Mouse (Mus musculus) kidney, adult 10 weeks (tissue): ENCODE measurements around the gene Kiss1r. TPM values are rescaled to one million over a fixed set of nuclear protein-coding genes. Genes with fewer than 3 reads are reported as not detected.

Source experiments
- polyA plus RNA-seq: library from polyadenylated mRNA; stranded (reverse); fragments of 350-450 nt; fragmentation: Illumina TruSeq; extraction: RNeasy Lipid Tissue Mini Kit (QIAGEN cat#74804); gene quantifications from one replicate; pipeline ENCODE4 v1.2.3, GENCODE M21; 2014; ENCODE audit warnings: low read depth, low replicate concordance

Gene Kiss1r
- polyA plus RNA-seq: 0.16 TPM

GRCm38 (mm10) chr10:79916808-79917531, at the start of gene Kiss1r:
Kiss1r (plus strand) TSS chr10:79916971.

GRCm38 (mm10) chr10:79874290-79874862, 42.4 kb upstream of the Kiss1r start, which contains the start of the genes Prtn3 and Plppr3:
Prtn3 (plus strand) TSS chr10:79874476.
Plppr3 (minus strand) TSS chr10:79874634.

GRCm38 (mm10) chr10:79886054-79886453, 30.7 kb upstream of the Kiss1r start, which contains the start of gene Elane:
Elane (plus strand) TSS chr10:79886247.

GRCm38 (mm10) chr10:79890670-79891069, 26.1 kb upstream of the Kiss1r start, which contains the start of gene Cfd:
Cfd (plus strand) TSS chr10:79890853.

GRCm38 (mm10) chr10:79908167-79909091, 8.3 kb upstream of the Kiss1r start, which contains the start of gene Med16:
Med16 (minus strand) TSS chr10:79908923.

GRCm38 (mm10) chr10:79910556-79910955, 6.2 kb upstream of the Kiss1r start, which contains the start of gene Gm26602:
Gm26602 (plus strand) TSS chr10:79910856.

GRCm38 (mm10) chr10:79920958-79921535, 4.3 kb downstream of the Kiss1r start, which contains the start of gene R3hdm4:
R3hdm4 (minus strand) TSS chr10:79921208.

GRCm38 (mm10) chr10:79926491-79927323, 9.9 kb downstream of the Kiss1r start, which contains the start of gene Arid3a:
Arid3a (plus strand) TSS chr10:79927043.

GRCm38 (mm10) chr10:79959847-79960601, 43.3 kb downstream of the Kiss1r start, which contains the start of gene Wdr18:
Wdr18 (plus strand) TSS chr10:79960152.

GRCm38 (mm10) chr10:79970415-79971182, 53.8 kb downstream of the Kiss1r start, which contains the start of gene Grin3b:
Grin3b (plus strand) TSS chr10:79970715.

Other genes starting within 250 kb of the Kiss1r start
- not detected for gene Tpgs1, start 247.6 kb upstream of the Kiss1r start, polyA plus RNA-seq
- not detected for gene Cdc34, start 234.8 kb upstream of the Kiss1r start, polyA plus RNA-seq
- gene Gzmm, start 228.0 kb upstream of the Kiss1r start, polyA plus RNA-seq: not detected
- gene Bsg, start 212.5 kb upstream of the Kiss1r start, polyA plus RNA-seq: 293 TPM
- gene Hcn2, start 200.3 kb upstream of the Kiss1r start, polyA plus RNA-seq: not detected
- 4.2 TPM for gene Polrmt, start 170.4 kb upstream of the Kiss1r start, polyA plus RNA-seq
- gene Fgf22, start 161.9 kb upstream of the Kiss1r start, polyA plus RNA-seq: not detected
- gene Rnf126, start 150.0 kb upstream of the Kiss1r start, polyA plus RNA-seq: 0.36 TPM
- 2.6 TPM for gene Fstl3, start 139.7 kb upstream of the Kiss1r start, polyA plus RNA-seq
- gene Prss57, start 126.0 kb upstream of the Kiss1r start, polyA plus RNA-seq: not detected
- 1.1 TPM for gene Palm, start 123.4 kb upstream of the Kiss1r start, polyA plus RNA-seq
- gene Misp, start 96.0 kb upstream of the Kiss1r start, polyA plus RNA-seq: 0.49 TPM
- 40.9 TPM for gene Ptbp1, start 62.5 kb upstream of the Kiss1r start, polyA plus RNA-seq
- not detected for gene Prtn3, start 42.5 kb upstream of the Kiss1r start, polyA plus RNA-seq
- gene Plppr3, start 42.3 kb upstream of the Kiss1r start, polyA plus RNA-seq: not detected
- gene Elane, start 30.7 kb upstream of the Kiss1r start, polyA plus RNA-seq: not detected
- gene Cfd, start 26.1 kb upstream of the Kiss1r start, polyA plus RNA-seq: not detected
- gene Med16, start 8.0 kb upstream of the Kiss1r start, polyA plus RNA-seq: 0.20 TPM
- not detected for gene Gm26602, start 6.1 kb upstream of the Kiss1r start, polyA plus RNA-seq
- 6.4 TPM for gene R3hdm4, start 4.2 kb downstream of the Kiss1r start, polyA plus RNA-seq
- 3.1 TPM for gene Arid3a, start 10.1 kb downstream of the Kiss1r start, polyA plus RNA-seq
- 1.7 TPM for gene Wdr18, start 43.2 kb downstream of the Kiss1r start, polyA plus RNA-seq
- gene Grin3b, start 53.7 kb downstream of the Kiss1r start, polyA plus RNA-seq: not detected
- 0.40 TPM for gene Tmem259, start 67.4 kb downstream of the Kiss1r start, polyA plus RNA-seq
- 3.0 TPM for gene Cnn2, start 71.6 kb downstream of the Kiss1r start, polyA plus RNA-seq
- gene Abca7, start 79.5 kb downstream of the Kiss1r start, polyA plus RNA-seq: 0.12 TPM
- gene Arhgap45, start 99.7 kb downstream of the Kiss1r start, polyA plus RNA-seq: not detected
- gene Polr2e, start 122.8 kb downstream of the Kiss1r start, polyA plus RNA-seq: 0.32 TPM
- 92.2 TPM for gene Gpx4, start 130.2 kb downstream of the Kiss1r start, polyA plus RNA-seq
- gene Sbno2, start 188.6 kb downstream of the Kiss1r start, polyA plus RNA-seq: 0.24 TPM
- 3.9 TPM for gene Stk11, start 198.8 kb downstream of the Kiss1r start, polyA plus RNA-seq
- gene Atp5d, start 221.7 kb downstream of the Kiss1r start, polyA plus RNA-seq: 0.85 TPM
- not detected for gene Cbarp, start 223.9 kb downstream of the Kiss1r start, polyA plus RNA-seq
- 5.1 TPM for gene Midn, start 231.3 kb downstream of the Kiss1r start, polyA plus RNA-seq
- 12.5 TPM for gene Cirbp, start 249.0 kb downstream of the Kiss1r start, polyA plus RNA-seq